Mouse (Mus musculus): ENCODE data around the gene C2cd4c. TPM values are rescaled to one million over a fixed set of nuclear protein-coding genes. Genes with fewer than 3 reads are reported as not detected.

The C2cd4c gene
- polyA plus RNA-seq (2015; fragmentation: Nextera tagmentation; extraction: Ambion mirVana): 0.05 TPM in 1 of 2 replicates, not detected in the other

DNA sequence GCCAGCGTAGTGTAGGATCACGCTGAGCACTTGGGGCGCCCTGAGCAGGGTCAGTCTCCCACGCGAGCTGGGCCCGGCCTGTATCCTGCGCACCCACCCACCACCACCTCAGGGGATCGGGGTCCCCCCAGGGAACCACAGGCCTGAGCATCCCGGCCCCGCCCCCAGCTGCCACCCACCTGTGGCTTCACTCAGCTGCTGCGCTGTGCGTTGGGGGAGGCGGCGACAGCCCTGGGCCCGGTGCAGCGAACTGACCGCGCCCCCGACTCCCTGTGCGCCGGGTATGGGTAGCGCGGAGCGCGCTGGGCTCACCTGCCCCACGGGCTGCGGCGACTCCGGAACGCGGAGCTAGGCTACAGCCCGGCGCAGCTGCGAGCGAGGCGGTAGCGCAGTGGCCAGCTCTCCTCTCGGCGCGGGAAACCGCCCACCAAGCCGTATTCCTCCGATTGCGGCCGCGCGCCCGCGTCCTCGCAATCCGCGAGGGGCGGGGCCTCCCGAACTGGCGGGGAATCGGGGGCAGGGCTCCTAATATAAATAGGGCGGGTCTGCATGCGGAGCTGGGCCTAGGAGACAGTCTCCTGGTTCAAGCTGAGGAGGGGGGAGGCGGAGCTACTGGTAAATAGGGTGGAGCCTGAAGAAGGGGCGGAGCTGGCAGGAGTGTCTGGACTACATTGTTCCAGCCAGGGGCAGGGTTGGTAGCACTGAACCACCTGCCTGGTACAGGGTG lies at the start of gene C2cd4c:
TSS of gene C2cd4c (minus strand) at position 448 of the 727 bp plus-strand sequence.
- Histone ChIP-seq H3K9ac (ENCODE audit: low read length) (peak within 1 kb of the TSS; percentile 66), H3K9me3 (replicated peaks; ENCODE audit: control insufficient read depth, low read length) (no peaks in the 10 kb centered on the region), H3K36me3 (ENCODE audit: control insufficient read depth, insufficient read depth) (no peaks in the 10 kb centered on the region), H3K4me2 (ENCODE audit: low read depth, low read length) (peak within 1 kb of the TSS; percentile 96), H3K27ac (ENCODE audit: low read length) (no peak within 1 kb of the TSS), H3K4me3 (ENCODE audit: low read length) (peak within 1 kb of the TSS; percentile 66), H3K4me1 (ENCODE audit: control insufficient read depth, insufficient read depth, low read length) (peaks cover 18% of the 10 kb centered on the region), H3K27me3 (ENCODE audit: control insufficient read depth, insufficient read depth, low read length) (peaks cover 42% of the 10 kb centered on the region)
- WGBS: 1% methylated on average over 60 of the region's 60 CpGs
- peak; percentile 28; the same call in 1 of the 2 replicates for ATAC-seq (replicated peaks; ENCODE audit: extremely low read depth, insufficient read depth, low FRiP score)

DNA sequence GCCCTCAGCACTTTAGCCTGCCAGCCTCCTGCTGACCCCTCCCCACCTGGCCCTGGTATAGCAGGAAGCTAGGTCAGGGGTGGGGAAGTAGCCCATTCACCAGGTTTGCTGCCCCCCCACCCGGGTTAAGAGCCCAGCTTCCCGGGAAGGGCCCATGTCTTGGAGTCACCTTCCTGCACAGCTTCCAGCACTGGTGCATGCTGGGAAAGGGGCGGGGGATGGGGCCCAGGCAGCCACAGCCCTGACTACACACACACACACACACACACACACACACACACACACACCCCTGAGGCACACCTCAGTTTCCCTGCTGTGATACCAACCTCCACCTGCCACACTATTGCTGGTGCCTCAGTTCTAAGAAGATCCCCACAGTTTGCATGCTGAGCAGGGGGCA lies 48.0 kb upstream of the C2cd4c start:
- no peak overlapping the region for H3K4me2 ChIP-seq (ENCODE audit: low read depth, low read length)
- ATAC-seq (replicated peaks; ENCODE audit: extremely low read depth, insufficient read depth, low FRiP score): no peak; the same call in 1 of the 2 replicates
- H3K36me3 ChIP-seq (ENCODE audit: control insufficient read depth, insufficient read depth): no peaks in the 10 kb centered on the region
- WGBS: 40% methylated on average over 3 of the region's 3 CpGs
- no peaks in the 10 kb centered on the region for H3K4me1 ChIP-seq (ENCODE audit: control insufficient read depth, insufficient read depth, low read length)
- H3K9me3 ChIP-seq (replicated peaks; ENCODE audit: control insufficient read depth, low read length): 0 out of 2 replicates have a peak, but pooled peaks cover 2% of the 10 kb centered on the region
- H3K9ac ChIP-seq (ENCODE audit: low read length): no peak overlapping the region
- no peak overlapping the region for H3K4me3 ChIP-seq (ENCODE audit: low read length)
- H3K27ac ChIP-seq (ENCODE audit: low read length): no peak overlapping the region
- 0 out of 2 replicates have a peak, but pooled peaks cover 3% of the 10 kb centered on the region for H3K27me3 ChIP-seq (ENCODE audit: control insufficient read depth, insufficient read depth, low read length)

DNA sequence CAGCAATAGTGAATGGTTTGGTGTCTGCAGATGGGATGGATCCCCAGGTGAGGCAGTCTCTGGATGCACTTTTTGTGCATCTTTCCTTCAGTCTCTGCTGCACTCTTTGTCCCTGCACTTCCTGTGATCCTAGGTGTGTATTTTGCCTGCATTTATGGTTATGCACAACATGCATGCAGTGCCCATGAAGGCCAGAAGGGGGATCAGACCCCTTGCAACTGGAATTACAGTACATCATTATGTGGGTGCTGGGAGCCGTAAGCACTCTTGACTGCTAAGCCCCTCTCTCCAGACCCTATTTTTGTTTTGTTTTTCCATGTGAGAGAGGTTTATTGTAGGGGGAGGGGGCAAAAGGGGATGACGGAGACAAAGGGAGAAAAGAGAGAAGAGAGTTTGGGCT lies 46.5 kb upstream of the C2cd4c start:
- no peak for ATAC-seq (replicated peaks; ENCODE audit: extremely low read depth, insufficient read depth, low FRiP score)
- H3K27ac ChIP-seq (ENCODE audit: low read length): no peak overlapping the region
- no peak overlapping the region for H3K4me3 ChIP-seq (ENCODE audit: low read length)
- peaks cover 7% of the 10 kb centered on the region for H3K27me3 ChIP-seq (ENCODE audit: control insufficient read depth, insufficient read depth, low read length)
- no peaks in the 10 kb centered on the region for H3K4me1 ChIP-seq (ENCODE audit: control insufficient read depth, insufficient read depth, low read length)
- 0 out of 2 replicates have a peak, but pooled peaks cover 2% of the 10 kb centered on the region for H3K9me3 ChIP-seq (replicated peaks; ENCODE audit: control insufficient read depth, low read length)
- H3K9ac ChIP-seq (ENCODE audit: low read length): no peak overlapping the region
- H3K36me3 ChIP-seq (ENCODE audit: control insufficient read depth, insufficient read depth): no peaks in the 10 kb centered on the region
- WGBS: 84% methylated on average over 2 of the region's 2 CpGs
- H3K4me2 ChIP-seq (ENCODE audit: low read depth, low read length): no peak overlapping the region

DNA sequence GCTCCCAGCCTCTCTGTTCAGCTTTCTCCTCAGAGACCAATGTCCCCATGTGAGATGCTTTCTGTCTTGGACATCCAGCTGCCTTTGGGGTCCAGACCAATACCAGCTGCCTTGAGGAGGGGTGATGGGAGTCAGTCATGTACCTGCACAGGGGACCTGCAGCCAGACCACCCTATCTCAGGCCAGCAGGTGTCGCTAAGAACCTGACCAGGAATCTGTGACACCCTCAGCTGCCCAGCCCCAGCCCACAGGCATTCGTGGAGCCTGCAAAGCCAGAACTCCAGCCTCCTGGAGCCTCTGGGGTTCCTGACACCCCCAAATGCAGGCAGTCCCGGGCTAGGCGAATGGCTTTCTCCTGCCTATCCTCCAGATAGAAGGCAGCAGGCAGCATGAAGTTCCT lies 45.0 kb upstream of the C2cd4c start:
- WGBS: 20% methylated on average over 4 of the region's 4 CpGs
- Histone ChIP-seq H3K4me3 (ENCODE audit: low read length) (no peak overlapping the region), H3K9me3 (replicated peaks; ENCODE audit: control insufficient read depth, low read length) (0 out of 2 replicates have a peak, but pooled peaks cover 2% of the 10 kb centered on the region), H3K27me3 (ENCODE audit: control insufficient read depth, insufficient read depth, low read length) (peaks cover 6% of the 10 kb centered on the region), H3K4me2 (ENCODE audit: low read depth, low read length) (no peak overlapping the region), H3K27ac (ENCODE audit: low read length) (no peak overlapping the region), H3K4me1 (ENCODE audit: control insufficient read depth, insufficient read depth, low read length) (no peaks in the 10 kb centered on the region), H3K36me3 (ENCODE audit: control insufficient read depth, insufficient read depth) (no peaks in the 10 kb centered on the region), H3K9ac (ENCODE audit: low read length) (no peak overlapping the region)
- ATAC-seq (replicated peaks; ENCODE audit: extremely low read depth, insufficient read depth, low FRiP score): no peak

DNA sequence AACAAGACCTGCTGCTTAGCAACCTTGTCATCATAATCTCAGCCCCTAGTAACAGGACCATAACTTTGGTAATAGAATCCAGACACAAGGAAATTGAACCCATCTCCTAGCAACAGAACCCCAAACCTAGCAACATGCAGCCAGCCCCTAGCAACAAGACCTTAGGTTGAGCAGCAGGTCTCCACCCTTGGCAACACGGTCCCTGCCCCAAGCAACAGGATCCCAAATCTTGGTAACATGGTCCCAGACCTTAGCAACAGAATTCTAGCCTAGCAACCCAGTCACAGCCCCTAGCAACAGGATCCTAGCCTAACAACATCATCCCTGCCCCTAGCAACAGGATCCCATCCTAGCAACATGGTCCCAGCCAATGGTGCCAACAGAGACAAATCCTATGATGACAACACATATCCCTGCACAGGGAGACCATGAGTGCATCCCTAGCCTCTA lies 41.1 kb upstream of the C2cd4c start:
- no peak overlapping the region for H3K27ac ChIP-seq (ENCODE audit: low read length)
- H3K4me1 ChIP-seq (ENCODE audit: control insufficient read depth, insufficient read depth, low read length): no peaks in the 10 kb centered on the region
- H3K4me2 ChIP-seq (ENCODE audit: low read depth, low read length): no peak overlapping the region
- H3K9me3 ChIP-seq (replicated peaks; ENCODE audit: control insufficient read depth, low read length): no peaks in the 10 kb centered on the region
- no peak overlapping the region for H3K4me3 ChIP-seq (ENCODE audit: low read length)
- no peak overlapping the region for H3K9ac ChIP-seq (ENCODE audit: low read length)
- no peaks in the 10 kb centered on the region for H3K36me3 ChIP-seq (ENCODE audit: control insufficient read depth, insufficient read depth)
- WGBS: 40% methylated on average over 1 of the region's 1 CpGs
- no peak for ATAC-seq (replicated peaks; ENCODE audit: extremely low read depth, insufficient read depth, low FRiP score)
- H3K27me3 ChIP-seq (ENCODE audit: control insufficient read depth, insufficient read depth, low read length): peaks cover 13% of the 10 kb centered on the region

DNA sequence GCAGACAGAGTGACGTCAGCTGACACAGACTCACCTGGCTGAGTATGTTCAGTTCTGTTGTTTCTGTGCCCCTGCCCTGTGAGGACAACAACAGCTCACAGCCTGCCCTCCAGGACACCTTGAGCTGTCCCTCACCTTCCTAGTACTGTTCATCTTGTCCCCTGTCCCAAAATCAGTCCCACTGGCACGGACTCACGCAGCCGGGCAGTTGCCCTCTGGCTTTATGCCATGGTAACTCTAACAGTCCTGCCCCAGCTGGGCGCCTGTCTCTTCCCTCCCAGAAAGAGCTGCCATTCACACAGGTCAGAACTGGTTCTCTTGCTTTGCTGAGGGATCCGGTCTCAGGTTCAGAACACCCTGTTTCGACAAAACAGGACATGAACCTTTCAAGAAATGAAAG lies 39.0 kb upstream of the C2cd4c start:
- H3K9me3 ChIP-seq (replicated peaks; ENCODE audit: control insufficient read depth, low read length): no peaks in the 10 kb centered on the region
- ATAC-seq (replicated peaks; ENCODE audit: extremely low read depth, insufficient read depth, low FRiP score): no peak
- H3K36me3 ChIP-seq (ENCODE audit: control insufficient read depth, insufficient read depth): no peaks in the 10 kb centered on the region
- H3K4me2 ChIP-seq (ENCODE audit: low read depth, low read length): no peak overlapping the region
- H3K4me1 ChIP-seq (ENCODE audit: control insufficient read depth, insufficient read depth, low read length): no peaks in the 10 kb centered on the region
- 78% methylated on average over 7 of the region's 7 CpGs for WGBS
- H3K9ac ChIP-seq (ENCODE audit: low read length): no peak overlapping the region
- H3K4me3 ChIP-seq (ENCODE audit: low read length): no peak overlapping the region
- no peak overlapping the region for H3K27ac ChIP-seq (ENCODE audit: low read length)
- peaks cover 13% of the 10 kb centered on the region for H3K27me3 ChIP-seq (ENCODE audit: control insufficient read depth, insufficient read depth, low read length)

DNA sequence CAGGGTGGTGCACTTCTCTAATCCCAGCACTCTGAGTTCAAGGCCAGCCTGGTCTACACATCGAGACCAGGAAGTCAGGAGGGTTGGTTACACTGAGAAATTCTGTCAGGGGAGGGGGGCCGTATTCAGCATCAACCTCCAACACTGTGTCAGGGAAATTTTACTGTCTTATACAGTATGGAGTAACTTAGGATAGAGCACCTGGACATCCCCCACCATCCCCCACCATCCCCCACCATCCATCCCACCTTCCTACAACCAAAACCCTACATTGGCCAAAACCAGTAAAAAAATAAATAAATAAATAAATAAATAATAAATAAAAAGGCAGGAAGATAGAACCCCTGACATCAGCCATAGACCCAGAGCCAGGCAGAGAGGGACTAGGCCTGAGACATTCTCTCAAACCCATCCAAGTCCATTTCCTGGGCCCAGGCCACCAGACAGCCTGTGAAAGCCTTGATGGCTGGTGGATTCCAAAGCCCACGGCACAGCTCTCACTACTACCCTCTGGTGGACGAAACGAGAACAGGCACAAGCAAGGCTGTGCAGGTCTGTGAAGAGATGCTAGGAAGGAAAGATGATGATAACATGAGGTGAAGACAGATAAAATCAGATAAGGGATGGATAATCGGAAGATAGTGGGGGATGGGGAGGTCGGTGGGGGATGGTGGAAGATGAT lies 35.4 kb upstream of the C2cd4c start:
- no peaks in the 10 kb centered on the region for H3K9me3 ChIP-seq (replicated peaks; ENCODE audit: control insufficient read depth, low read length)
- H3K27me3 ChIP-seq (ENCODE audit: control insufficient read depth, insufficient read depth, low read length): peaks cover 7% of the 10 kb centered on the region
- peak; percentile 49; the same call in 1 of the 2 replicates for ATAC-seq (replicated peaks; ENCODE audit: extremely low read depth, insufficient read depth, low FRiP score)
- no peak overlapping the region for H3K9ac ChIP-seq (ENCODE audit: low read length)
- H3K36me3 ChIP-seq (ENCODE audit: control insufficient read depth, insufficient read depth): no peaks in the 10 kb centered on the region
- no peaks in the 10 kb centered on the region for H3K4me1 ChIP-seq (ENCODE audit: control insufficient read depth, insufficient read depth, low read length)
- no peak overlapping the region for H3K4me2 ChIP-seq (ENCODE audit: low read depth, low read length)
- H3K4me3 ChIP-seq (ENCODE audit: low read length): no peak overlapping the region
- no peak overlapping the region for H3K27ac ChIP-seq (ENCODE audit: low read length)
- 26% methylated on average over 7 of the region's 7 CpGs for WGBS

DNA sequence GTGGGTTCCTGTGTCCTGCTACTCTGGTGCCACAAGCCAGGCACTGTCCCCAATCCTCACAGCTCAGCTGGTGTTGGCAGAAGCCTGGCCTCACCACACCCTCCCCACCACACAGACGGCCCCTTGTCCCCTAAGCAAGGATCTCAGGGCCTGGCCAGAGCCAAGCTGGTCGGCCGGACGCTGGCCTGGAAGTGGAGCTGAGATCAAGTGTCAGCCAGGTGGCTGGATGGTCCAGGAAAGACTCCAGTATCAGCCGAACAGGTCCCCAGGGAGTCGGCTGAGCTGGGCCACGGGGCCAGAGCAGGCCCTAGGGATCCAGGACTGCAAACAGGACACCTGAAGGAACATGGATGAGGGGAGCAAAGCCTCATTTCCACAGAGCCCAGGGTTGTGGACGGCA lies 31.9 kb upstream of the C2cd4c start, which contains the start of gene Odf3l2:
TSS of gene Odf3l2 (minus strand) at position 28 of the 400 bp plus-strand sequence.
- H3K4me3 ChIP-seq (ENCODE audit: low read length): no peak within 1 kb of the TSS
- H3K36me3 ChIP-seq (ENCODE audit: control insufficient read depth, insufficient read depth): no peaks in the 10 kb centered on the region
- H3K4me2 ChIP-seq (ENCODE audit: low read depth, low read length): no peak within 1 kb of the TSS
- ATAC-seq (replicated peaks; ENCODE audit: extremely low read depth, insufficient read depth, low FRiP score): no peak
- no peaks in the 10 kb centered on the region for H3K9me3 ChIP-seq (replicated peaks; ENCODE audit: control insufficient read depth, low read length)
- no peaks in the 10 kb centered on the region for H3K4me1 ChIP-seq (ENCODE audit: control insufficient read depth, insufficient read depth, low read length)
- no peaks in the 10 kb centered on the region; the same call in 1 of the 2 replicates for H3K27me3 ChIP-seq (ENCODE audit: control insufficient read depth, insufficient read depth, low read length)
- no peak within 1 kb of the TSS for H3K9ac ChIP-seq (ENCODE audit: low read length)
- H3K27ac ChIP-seq (ENCODE audit: low read length): no peak within 1 kb of the TSS
- 66% methylated on average over 8 of the region's 8 CpGs for WGBS

All from heart, embryonic 16.5 days (tissue).